Mouse (Mus musculus) forebrain, embryonic 11.5 days (tissue): ENCODE data around the gene Bend3. TPM values are rescaled to one million over a fixed set of nuclear protein-coding genes. Genes with fewer than 3 reads are reported as not detected.
"Not testable (repeated sequence)": the region's sequence is repeated elsewhere in the genome, so short reads cannot be mapped to it uniquely, and the experiment has no call there.

Experiments used
- ATAC-seq: fragments of 200-750 bp; cut with Nextera tagmentation; replicated peaks from 2 replicates; pipeline ENCODE4 v1.8.0; 2017; ENCODE audit warnings: moderate TSS enrichment; ENCODE audit not compliant: low FRiP score
- DNase-seq: peaks from one replicate; pipeline ENCODE4 v3.0.0-alpha.2; 2017; ENCODE audit warnings: low spot score
- H3K27ac ChIP-seq: fragments of 300-500 bp; sonication (generic); 2 replicates; pipeline ENCODE4 v1.5.1; 2014; ENCODE audit warnings: low read depth, low read length
- H3K27me3 ChIP-seq: fragments of 300-500 bp; sonication (generic); 2 replicates; pipeline ENCODE4 v1.6.1; 2014; ENCODE audit warnings: mild to moderate bottlenecking, low read length, mixed read lengths; ENCODE audit not compliant: control insufficient read depth, insufficient read depth
- H3K36me3 ChIP-seq: fragments of 300-500 bp; sonication (generic); 2 replicates; pipeline ENCODE4 v1.6.1; 2014; ENCODE audit warnings: mild to moderate bottlenecking, low read length, moderate library complexity, mixed read lengths; ENCODE audit not compliant: control insufficient read depth, insufficient read depth
- H3K4me1 ChIP-seq: fragments of 300-500 bp; sonication (generic); replicated peaks from 2 replicates; pipeline ENCODE4 v1.6.1; 2014; ENCODE audit warnings: low read length, mixed read lengths; ENCODE audit not compliant: control insufficient read depth, insufficient read depth
- H3K4me2 ChIP-seq: fragments of 300-500 bp; sonication (generic); 2 replicates; pipeline ENCODE4 v1.6.1; 2014; ENCODE audit warnings: low read depth, mild to moderate bottlenecking, low read length, moderate library complexity, mixed read lengths; ENCODE audit not compliant: severe bottlenecking
- H3K4me3 ChIP-seq: fragments of 300-500 bp; sonication (generic); 2 replicates; pipeline ENCODE4 v1.5.1; 2014; ENCODE audit warnings: low read depth, low read length
- H3K9ac ChIP-seq: fragments of 300-500 bp; sonication (generic); 2 replicates; pipeline ENCODE4 v1.6.1; 2014; ENCODE audit warnings: low read length
- H3K9me3 ChIP-seq: fragments of 300-500 bp; sonication (generic); 2 replicates; pipeline ENCODE4 v1.6.1; 2016; ENCODE audit warnings: low read length, mixed read lengths; ENCODE audit not compliant: control insufficient read depth
- WGBS: fragments of 180-500 bp; shearing (Covaris S2); extraction: QIAGEN DNeasy Blood & Tissue Kit; methylation state at CpG from one replicate; pipeline ENCODE4 v1.1.7; 2014; 5-methylcytosine and 5-hydroxymethylcytosine counted together
- polyA plus RNA-seq: library from polyadenylated mRNA; unstranded; fragments of >200 nt; fragmentation: Nextera tagmentation; extraction: Ambion mirVana; gene quantifications from 2 replicates; pipeline ENCODE4 v1.2.1, GENCODE M21; 2014

Gene Bend3
- polyA plus RNA-seq, 1 experiment from 2014 or later = 13.4 TPM

GRCm38 (mm10) chr10:43507051-43507450 is 28.4 kb downstream of the Bend3 start:
- no peak overlapping the region for H3K27ac ChIP-seq
- H3K4me1 ChIP-seq = no peaks in the 10 kb centered on the region
- DNase-seq = no peak
- H3K4me3 ChIP-seq = no peak overlapping the region
- WGBS = 81% methylated on average over 4 of the region's 4 CpGs
- no peaks in the 10 kb centered on the region for H3K27me3 ChIP-seq
- H3K4me2 ChIP-seq = no peak overlapping the region
- ATAC-seq = no peak
- no peaks in the 10 kb centered on the region for H3K9me3 ChIP-seq
- H3K36me3 ChIP-seq = peaks cover 6% of the 10 kb centered on the region; the same call in 1 of the 2 replicates
- no peak overlapping the region for H3K9ac ChIP-seq

GRCm38 (mm10) chr10:43509228-43509627 is 30.6 kb downstream of the Bend3 start:
- no peak for DNase-seq
- Histone ChIP-seq H3K36me3 (peaks cover 6% of the 10 kb centered on the region; the same call in 1 of the 2 replicates), H3K9ac (no peak overlapping the region), H3K4me2 (no peak overlapping the region), H3K27ac (no peak overlapping the region), H3K9me3 (no peaks in the 10 kb centered on the region), H3K4me3 (no peak overlapping the region), H3K27me3 (no peaks in the 10 kb centered on the region), H3K4me1 (no peaks in the 10 kb centered on the region)
- no peak for ATAC-seq
- 92% methylated on average over 7 of the region's 7 CpGs for WGBS

- Histone ChIP-seq H3K36me3 (peaks cover 6% of the 10 kb centered on the region; the same call in 1 of the 2 replicates), H3K4me1 (no peaks in the 10 kb centered on the region), H3K4me3 (no peak overlapping the region), H3K4me2 (no peak overlapping the region), H3K27me3 (no peaks in the 10 kb centered on the region), H3K9ac (no peak overlapping the region), H3K27ac (no peak overlapping the region), H3K9me3 (no peaks in the 10 kb centered on the region)
- 93% methylated on average over 10 of the region's 10 CpGs for WGBS
- ATAC-seq = no peak
- DNase-seq = no peak
Measured at GRCm38 (mm10) chr10:43512976-43513375, 34.3 kb downstream of the Bend3 start.

- no peaks in the 10 kb centered on the region for H3K9me3 ChIP-seq
- no peaks in the 10 kb centered on the region for H3K27me3 ChIP-seq
- DNase-seq (no peak), ATAC-seq (no peak)
- 82% methylated on average over 6 of the region's 6 CpGs for WGBS
- no peaks in the 10 kb centered on the region for H3K4me1 ChIP-seq
- H3K9ac ChIP-seq = no peak overlapping the region
- no peak overlapping the region for H3K4me3 ChIP-seq
- H3K27ac ChIP-seq = no peak overlapping the region
- no peak overlapping the region for H3K4me2 ChIP-seq
- no peaks in the 10 kb centered on the region for H3K36me3 ChIP-seq
Measured at GRCm38 (mm10) chr10:43516992-43517660, 38.5 kb downstream of the Bend3 start.

- Histone ChIP-seq H3K36me3 (no peaks in the 10 kb centered on the region), H3K27ac (no peak overlapping the region; the same call in 1 of the 2 replicates), H3K4me1 (no peaks in the 10 kb centered on the region), H3K9me3 (no peaks in the 10 kb centered on the region), H3K9ac (no peak overlapping the region), H3K4me2 (no peak overlapping the region), H3K27me3 (no peaks in the 10 kb centered on the region), H3K4me3 (no peak overlapping the region)
- DNase-seq (no peak), ATAC-seq (no peak)
- WGBS = 79% methylated on average over 4 of the region's 4 CpGs
Measured at GRCm38 (mm10) chr10:43517836-43518235, 39.2 kb downstream of the Bend3 start.

GRCm38 (mm10) chr10:43518368-43518767 is 39.7 kb downstream of the Bend3 start:
- Histone ChIP-seq H3K9ac (no peak overlapping the region), H3K4me1 (no peaks in the 10 kb centered on the region), H3K9me3 (no peaks in the 10 kb centered on the region), H3K27ac (no peak overlapping the region; the same call in 1 of the 2 replicates), H3K4me2 (no peak overlapping the region), H3K36me3 (no peaks in the 10 kb centered on the region), H3K27me3 (no peaks in the 10 kb centered on the region), H3K4me3 (no peak overlapping the region)
- ATAC-seq (no peak), DNase-seq (no peak)
- WGBS = 87% methylated on average over 12 of the region's 13 CpGs

- ATAC-seq (no peak), DNase-seq (no peak)
- no peaks in the 10 kb centered on the region for H3K27me3 ChIP-seq
- peaks cover 1% of the 10 kb centered on the region; the same call in 1 of the 2 replicates for H3K36me3 ChIP-seq
- no peak overlapping the region for H3K4me2 ChIP-seq
- H3K4me3 ChIP-seq = no peak overlapping the region
- no peaks in the 10 kb centered on the region for H3K4me1 ChIP-seq
- no peaks in the 10 kb centered on the region for H3K9me3 ChIP-seq
- WGBS = 95% methylated on average over 2 of the region's 2 CpGs
- no peak overlapping the region for H3K27ac ChIP-seq
- no peak overlapping the region for H3K9ac ChIP-seq
Measured at GRCm38 (mm10) chr10:43519977-43520376, 41.3 kb downstream of the Bend3 start.

- not testable (repeated sequence) for DNase-seq, H3K9ac ChIP-seq, H3K27me3 ChIP-seq, H3K4me3 ChIP-seq, H3K4me2 ChIP-seq, ATAC-seq, H3K36me3 ChIP-seq, H3K27ac ChIP-seq, H3K9me3 ChIP-seq
- 97% methylated on average over 10 of the region's 10 CpGs for WGBS
- H3K4me1 ChIP-seq = peaks cover 14% of the 10 kb centered on the region
Measured at GRCm38 (mm10) chr10:43523931-43524330, 45.3 kb downstream of the Bend3 start, which contains the start of gene Gm9803. Gene Gm9803 (plus strand): TSS chr10:43524084.
